Mouse (Mus musculus) embryonic facial prominence, embryonic 14.5 days (tissue): ENCODE results near the gene Reep3. TPM values are rescaled to one million over a fixed set of nuclear protein-coding genes. Genes with fewer than 3 reads are reported as not detected.

ENCODE experiments used
- ATAC-seq: fragments of 200-750 bp; cut with Nextera tagmentation; 2 replicates; pipeline ENCODE4 v1.8.0; 2017; ENCODE audit warnings: low read depth, moderate number of reproducible peaks, moderate TSS enrichment
- DNase-seq: peaks from one replicate; pipeline ENCODE4 v3.0.0-alpha.2; 2015; ENCODE audit warnings: low spot score
- H3K27ac ChIP-seq: fragments of 300-500 bp; sonication (generic); replicated peaks from 2 replicates; pipeline ENCODE4 v1.5.1; 2014; ENCODE audit warnings: low read depth, mild to moderate bottlenecking, low read length, moderate library complexity
- H3K27me3 ChIP-seq: fragments of 300-500 bp; sonication (generic); replicated peaks from 2 replicates; pipeline ENCODE4 v1.6.1; 2014; ENCODE audit warnings: low read length; ENCODE audit not compliant: control insufficient read depth, insufficient read depth
- H3K36me3 ChIP-seq: fragments of 300-500 bp; sonication (generic); 2 replicates; pipeline ENCODE4 v1.6.1; 2014; ENCODE audit warnings: low read length, mixed read lengths; ENCODE audit not compliant: control insufficient read depth, insufficient read depth
- H3K4me1 ChIP-seq: fragments of 300-500 bp; sonication (generic); 2 replicates; pipeline ENCODE4 v1.6.1; 2014; ENCODE audit warnings: antibody characterized with exemption, low read length; ENCODE audit not compliant: control insufficient read depth, insufficient read depth
- H3K4me2 ChIP-seq: fragments of 300-500 bp; sonication (generic); 2 replicates; pipeline ENCODE4 v1.6.1; 2014; ENCODE audit warnings: low read depth, mild to moderate bottlenecking, low read length, moderate library complexity, mixed read lengths
- H3K4me3 ChIP-seq: fragments of 300-500 bp; sonication (generic); 2 replicates; pipeline ENCODE4 v1.5.1; 2014; ENCODE audit warnings: low read depth, mild to moderate bottlenecking, low read length
- H3K9ac ChIP-seq: fragments of 300-500 bp; sonication (generic); 2 replicates; pipeline ENCODE4 v1.6.1; 2014; ENCODE audit warnings: low read depth, mild to moderate bottlenecking, low read length, moderate library complexity, mixed read lengths
- H3K9me3 ChIP-seq: fragments of 300-500 bp; sonication (generic); 2 replicates; pipeline ENCODE4 v1.6.1; 2016; ENCODE audit warnings: low read length; ENCODE audit not compliant: control insufficient read depth
- WGBS: fragments of 180-500 bp; shearing (Covaris S2); extraction: QIAGEN DNeasy Blood & Tissue Kit; methylation state at CpG from one replicate; pipeline ENCODE4 v1.1.7; 2014; 5-methylcytosine and 5-hydroxymethylcytosine counted together
- polyA plus RNA-seq: library from polyadenylated mRNA; unstranded; fragments of >200 nt; fragmentation: Nextera tagmentation; extraction: Ambion mirVana; gene quantifications from 2 replicates; pipeline ENCODE4 v1.2.1, GENCODE M21; 2014

Reep3 gene
- polyA plus RNA-seq, 1 experiment from 2014 or later: 39.6 TPM

DNA sequence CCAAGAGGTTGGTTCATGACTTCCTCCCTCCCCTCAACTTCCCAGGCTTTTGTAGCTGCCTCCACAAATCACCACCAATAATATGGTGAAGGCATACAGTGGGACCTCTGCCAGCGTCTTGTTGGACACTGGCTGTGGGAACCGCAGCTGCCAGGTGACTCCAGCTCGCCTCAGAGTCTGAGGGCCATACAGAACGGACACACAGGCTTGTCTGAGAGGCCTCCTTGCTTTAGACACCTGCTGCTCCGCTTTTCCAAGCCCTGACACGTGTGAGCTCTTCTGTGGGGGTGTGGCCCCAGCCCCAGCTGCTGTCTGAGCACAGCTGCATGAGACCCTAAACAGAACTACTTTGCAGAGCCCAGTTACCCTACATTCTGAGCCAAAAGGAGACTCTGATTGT lies 77.9 kb downstream of the Reep3 start:
- Histone ChIP-seq H3K27me3 (no peaks in the 10 kb centered on the region), H3K9me3 (no peaks in the 10 kb centered on the region), H3K4me2 (no peak overlapping the region), H3K9ac (no peak overlapping the region), H3K4me3 (no peak overlapping the region), H3K4me1 (peaks cover 6% of the 10 kb centered on the region; the same call in 1 of the 2 replicates), H3K36me3 (peaks cover 28% of the 10 kb centered on the region), H3K27ac (no peak overlapping the region)
- 53% methylated on average over 6 of the region's 6 CpGs for WGBS
- ATAC-seq (peak; percentile 82), DNase-seq (peak; percentile 81)

DNA sequence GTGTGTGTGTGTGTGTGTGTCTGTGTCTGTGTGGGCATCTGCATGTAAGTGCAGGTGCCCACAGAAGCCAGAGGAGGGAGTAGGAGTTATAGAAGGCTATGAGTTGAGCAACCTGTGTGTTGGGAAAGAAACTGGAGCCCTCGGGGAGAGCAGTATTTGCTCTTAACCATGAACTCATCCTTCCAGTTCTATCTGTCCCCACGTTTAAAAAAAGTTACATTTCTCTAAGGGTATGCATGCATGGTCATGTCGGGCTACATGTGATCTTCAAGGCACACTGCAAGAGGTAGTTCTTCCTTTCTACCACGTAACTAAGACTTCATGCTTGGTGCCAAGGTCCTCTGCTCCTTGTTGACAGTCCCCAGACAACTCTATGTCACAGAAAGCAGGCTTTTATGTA lies 78.9 kb downstream of the Reep3 start:
- Histone ChIP-seq H3K27me3 (no peaks in the 10 kb centered on the region), H3K27ac (no peak overlapping the region), H3K4me2 (no peak overlapping the region), H3K36me3 (peaks cover 38% of the 10 kb centered on the region), H3K9me3 (no peaks in the 10 kb centered on the region), H3K9ac (no peak overlapping the region), H3K4me1 (peaks cover 6% of the 10 kb centered on the region; the same call in 1 of the 2 replicates), H3K4me3 (no peak overlapping the region)
- DNase-seq (peak; percentile 26), ATAC-seq (no peak)
- 70% methylated on average over 4 of the region's 4 CpGs for WGBS

DNA sequence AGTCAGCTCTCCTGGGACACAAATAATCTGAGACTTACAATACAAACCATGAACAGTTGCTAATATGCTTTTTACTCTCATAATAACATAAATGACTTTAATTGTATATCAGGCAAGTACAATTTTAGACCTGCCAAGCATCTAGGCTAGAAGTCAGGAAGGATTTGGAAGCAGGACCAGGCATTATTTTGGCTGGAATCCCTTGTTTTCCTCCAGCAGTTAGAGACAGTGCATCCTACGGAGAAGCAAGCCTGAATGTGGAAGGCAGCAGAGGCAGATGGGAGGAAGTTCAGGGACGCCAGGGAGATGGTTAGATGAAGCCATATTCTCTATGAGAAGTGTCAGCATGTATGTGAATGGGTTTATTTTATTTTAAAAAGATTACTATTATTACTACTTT lies 79.4 kb downstream of the Reep3 start:
- DNase-seq (no peak), ATAC-seq (no peak)
- no peaks in the 10 kb centered on the region for H3K9me3 ChIP-seq
- no peak overlapping the region for H3K27ac ChIP-seq
- peaks cover 6% of the 10 kb centered on the region; the same call in 1 of the 2 replicates for H3K4me1 ChIP-seq
- no peaks in the 10 kb centered on the region for H3K27me3 ChIP-seq
- no peak overlapping the region for H3K4me3 ChIP-seq
- peaks cover 41% of the 10 kb centered on the region for H3K36me3 ChIP-seq
- H3K4me2 ChIP-seq: no peak overlapping the region
- 66% methylated on average over 2 of the region's 2 CpGs for WGBS
- no peak overlapping the region for H3K9ac ChIP-seq

DNA sequence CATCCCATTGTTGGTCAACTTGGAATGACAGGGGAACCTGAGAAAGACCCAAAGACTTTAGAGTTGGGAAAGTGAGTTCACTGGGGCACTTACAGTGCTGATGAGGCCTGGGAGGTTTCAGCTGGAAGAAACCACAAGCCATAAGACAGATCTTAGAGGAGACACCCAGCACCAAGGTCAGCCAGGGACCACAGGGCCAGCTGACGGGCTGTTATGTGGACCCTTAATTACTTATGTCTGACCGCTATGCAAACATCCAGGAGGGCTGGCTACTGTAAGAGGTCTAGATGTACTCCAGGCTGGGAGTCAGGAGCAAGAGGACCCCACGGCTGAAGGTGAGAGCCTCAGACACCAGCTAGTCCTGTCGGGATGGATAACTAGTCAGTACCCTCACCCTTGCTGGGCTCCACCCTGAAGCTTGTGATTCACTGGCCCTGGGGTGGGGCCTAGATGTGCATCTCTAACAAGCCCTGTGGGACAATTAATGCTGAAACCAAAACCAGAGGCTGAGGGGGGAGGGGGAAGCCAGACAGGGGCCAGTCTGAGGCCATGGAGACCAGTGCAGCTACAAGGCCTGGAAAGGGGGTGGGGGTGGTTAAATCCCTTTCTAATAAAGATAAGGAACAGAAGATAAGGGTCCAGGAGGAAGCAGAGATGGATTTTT lies 80.0 kb downstream of the Reep3 start:
- 60% methylated on average over 4 of the region's 4 CpGs for WGBS
- peak; percentile 44; the same call in 1 of the 2 replicates for ATAC-seq

DNA sequence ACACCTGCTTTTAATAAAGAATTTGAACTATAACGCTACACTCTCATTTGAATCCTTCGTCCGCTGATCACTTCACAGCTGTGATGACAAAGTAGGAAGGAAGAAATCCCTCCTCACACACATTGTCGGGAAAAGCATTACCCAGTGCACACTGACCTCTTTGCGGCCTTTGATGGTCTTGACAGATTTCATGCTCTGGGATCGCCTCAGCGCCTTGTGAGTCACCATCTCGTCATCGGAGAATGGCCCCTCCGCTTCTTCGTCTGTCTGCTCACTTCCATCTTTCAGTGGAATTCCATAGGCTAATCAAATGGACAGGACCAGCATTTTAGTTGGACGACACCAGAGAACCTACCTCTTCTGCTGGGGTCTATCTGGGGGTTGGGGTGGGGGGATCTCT lies 82.0 kb downstream of the Reep3 start:
- no peaks in the 10 kb centered on the region for H3K27me3 ChIP-seq
- peaks cover 29% of the 10 kb centered on the region for H3K36me3 ChIP-seq
- peaks cover 6% of the 10 kb centered on the region; the same call in 1 of the 2 replicates for H3K4me1 ChIP-seq
- H3K9ac ChIP-seq: no peak overlapping the region
- ATAC-seq (no peak), DNase-seq (no peak)
- no peak overlapping the region for H3K27ac ChIP-seq
- H3K4me3 ChIP-seq: no peak overlapping the region
- no peak overlapping the region for H3K4me2 ChIP-seq
- no peaks in the 10 kb centered on the region for H3K9me3 ChIP-seq
- 66% methylated on average over 12 of the region's 12 CpGs for WGBS

More for the DNA sequence above, 80.0 kb downstream of the Reep3 start:
- peaks cover 41% of the 10 kb centered on the region for H3K36me3 ChIP-seq
- H3K4me1 ChIP-seq: peaks cover 6% of the 10 kb centered on the region; the same call in 1 of the 2 replicates
- H3K27me3 ChIP-seq: no peaks in the 10 kb centered on the region
- no peak overlapping the region for H3K9ac ChIP-seq
- H3K9me3 ChIP-seq: no peaks in the 10 kb centered on the region
- peak; percentile 32 for DNase-seq
- no peak overlapping the region for H3K27ac ChIP-seq
- no peak overlapping the region for H3K4me3 ChIP-seq
- H3K4me2 ChIP-seq: no peak overlapping the region

DNA sequence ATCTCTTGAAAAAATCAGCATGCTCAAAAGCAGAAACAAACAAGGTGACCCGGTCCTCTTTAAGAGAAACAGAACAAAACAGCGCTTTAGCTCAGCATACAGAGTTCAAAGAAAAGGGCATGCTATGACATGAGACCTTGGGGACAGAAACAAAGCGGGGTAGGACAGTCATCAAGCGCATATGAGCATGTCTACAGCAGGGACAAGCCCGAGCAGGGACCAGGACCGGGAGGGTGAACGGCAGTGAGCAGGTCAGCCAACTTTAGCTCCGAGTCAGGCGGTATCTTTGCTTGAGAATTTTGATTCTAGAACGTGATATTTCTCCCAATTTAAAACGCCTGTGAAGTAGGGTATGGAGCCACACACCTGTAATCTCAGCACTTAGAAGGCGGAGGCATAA lies 86.2 kb downstream of the Reep3 start:
- DNase-seq: no peak
- no peak overlapping the region for H3K27ac ChIP-seq
- no peaks in the 10 kb centered on the region for H3K4me1 ChIP-seq
- H3K27me3 ChIP-seq: no peaks in the 10 kb centered on the region
- ATAC-seq: no peak
- no peak overlapping the region for H3K4me2 ChIP-seq
- H3K4me3 ChIP-seq: no peak overlapping the region
- no peak overlapping the region for H3K9ac ChIP-seq
- H3K9me3 ChIP-seq: no peaks in the 10 kb centered on the region
- 81% methylated on average over 12 of the region's 12 CpGs for WGBS
- peaks cover 22% of the 10 kb centered on the region for H3K36me3 ChIP-seq

DNA sequence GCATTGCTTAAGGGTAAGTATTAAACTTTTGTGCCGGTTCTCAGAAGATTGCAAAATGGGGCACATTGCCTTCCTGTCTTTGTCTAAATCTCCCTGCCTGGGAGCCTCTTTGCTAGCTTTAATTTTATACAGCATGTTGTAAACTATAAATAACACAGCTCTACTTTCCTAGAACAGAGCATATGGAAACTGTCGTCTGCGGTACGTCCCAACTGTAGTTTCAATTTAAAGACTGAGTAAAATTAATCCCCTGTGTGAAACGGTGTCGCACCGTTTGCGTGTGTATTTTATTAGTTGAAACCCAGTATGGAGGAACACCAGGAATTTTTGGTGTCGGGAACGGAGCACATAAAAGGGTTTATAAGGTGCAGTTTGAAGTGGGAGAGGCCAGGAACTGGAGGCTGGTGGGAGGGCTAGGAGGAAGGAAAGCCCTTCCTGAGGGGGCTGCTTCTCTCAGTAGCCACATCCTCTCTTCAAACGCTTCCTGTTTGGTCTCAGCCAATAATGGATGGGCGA lies 92.2 kb downstream of the Reep3 start:
- ATAC-seq: no peak
- Histone ChIP-seq H3K9ac (peak overlapping the region; percentile 57), H3K4me3 (peak overlapping the region; percentile 34), H3K27ac (peak overlapping the region; percentile 96), H3K4me1 (peaks cover 32% of the 10 kb centered on the region), H3K4me2 (peak overlapping the region; percentile 68), H3K27me3 (no peaks in the 10 kb centered on the region), H3K36me3 (no peaks in the 10 kb centered on the region), H3K9me3 (no peaks in the 10 kb centered on the region)
- 3% methylated on average over 12 of the region's 12 CpGs for WGBS
- peak; percentile 61 for DNase-seq

DNA sequence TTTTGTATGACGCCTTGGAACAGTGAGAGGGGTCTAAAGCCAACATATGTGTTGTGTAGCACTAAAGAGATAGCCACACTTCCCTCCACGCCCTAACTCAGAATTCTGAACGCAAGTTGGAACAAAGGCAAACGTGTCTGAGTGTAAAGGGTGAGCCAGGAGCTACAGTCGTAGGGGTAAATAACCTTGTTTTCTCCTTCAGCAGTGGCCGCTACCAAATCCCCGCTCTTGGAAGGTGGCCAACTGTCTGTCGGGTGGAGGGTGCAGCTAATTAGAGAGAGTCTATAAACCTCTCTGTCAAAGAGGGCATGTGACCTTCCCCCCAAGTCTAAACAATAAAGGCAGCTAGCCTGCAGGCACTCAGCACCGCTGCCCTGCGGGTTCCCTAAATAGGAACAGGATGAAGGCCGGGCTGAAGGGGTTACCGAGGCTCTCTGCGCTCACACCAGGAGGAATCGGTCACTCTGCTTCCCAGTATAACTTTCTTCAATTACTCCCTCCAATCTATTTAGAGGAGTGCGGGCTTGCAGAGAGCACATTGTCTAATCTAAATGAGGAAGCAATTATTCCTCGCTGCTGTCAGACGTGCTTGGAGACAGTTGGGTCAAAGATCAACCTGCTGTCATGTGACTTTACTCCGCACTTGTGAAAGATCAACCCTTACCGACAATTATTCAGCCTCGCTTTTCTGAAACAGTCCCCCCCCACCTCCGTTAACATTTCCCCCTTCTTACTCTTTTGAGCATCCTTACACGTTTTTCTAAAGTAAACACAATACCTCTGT lies 92.8 kb downstream of the Reep3 start:
- DNase-seq: peak; percentile 84
- Histone ChIP-seq H3K27ac (peak overlapping the region; percentile 96), H3K36me3 (no peaks in the 10 kb centered on the region), H3K4me1 (peaks cover 32% of the 10 kb centered on the region), H3K27me3 (no peaks in the 10 kb centered on the region), H3K4me3 (peak overlapping the region; percentile 34), H3K9ac (peak overlapping the region; percentile 57), H3K9me3 (no peaks in the 10 kb centered on the region), H3K4me2 (peak overlapping the region; percentile 68)
- under 1% methylated on average over 22 of the region's 22 CpGs for WGBS
- ATAC-seq: peak; percentile 44
